Mouse (Mus musculus) spleen, adult 12 weeks (tissue): ENCODE data around the gene Cdca4.

Source experiments
- DNase-seq: peaks from one replicate; pipeline ENCODE4 v3.0.0; 2022; ENCODE audit warnings: low spot score

Gene Cdca4

DNA sequence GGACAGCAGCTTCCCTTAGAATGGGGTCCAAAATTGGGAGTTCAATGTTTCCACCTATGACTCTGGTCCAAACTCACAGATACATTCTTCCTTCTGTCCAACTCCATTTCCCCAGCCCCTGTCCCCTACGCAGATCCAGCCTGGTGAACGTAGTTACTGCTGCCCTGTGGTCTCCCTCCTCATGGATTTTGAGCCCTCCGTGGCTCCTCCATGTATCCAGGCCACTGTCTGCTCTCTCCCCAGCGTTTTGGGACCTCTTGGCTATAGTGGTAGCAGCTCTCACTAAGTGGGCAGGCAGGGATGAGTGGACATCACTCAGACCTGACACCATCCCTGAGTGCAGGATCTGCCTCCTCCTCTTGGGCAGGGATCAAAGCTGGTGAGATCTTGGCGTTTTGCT lies 30.5 kb downstream of the Cdca4 start:
- no peak for DNase-seq

DNA sequence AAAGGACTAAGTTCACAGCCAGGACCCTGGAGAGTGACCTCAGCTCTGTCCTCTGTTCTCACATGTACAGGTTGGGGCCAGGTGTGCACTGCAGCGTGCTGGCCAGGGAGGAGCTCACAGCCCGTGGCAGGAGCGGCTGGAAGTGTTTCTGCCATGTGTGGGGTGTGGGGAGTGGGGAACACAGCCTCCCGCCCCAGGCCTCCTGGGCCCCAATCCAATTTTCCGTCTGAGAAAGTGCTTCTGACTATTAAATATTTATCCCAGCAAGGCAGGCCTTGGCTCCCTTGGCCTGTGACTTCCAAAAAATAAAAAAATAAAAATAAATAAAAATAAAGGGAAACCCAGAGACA lies 30.9 kb downstream of the Cdca4 start:
- DNase-seq: no peak

DNA sequence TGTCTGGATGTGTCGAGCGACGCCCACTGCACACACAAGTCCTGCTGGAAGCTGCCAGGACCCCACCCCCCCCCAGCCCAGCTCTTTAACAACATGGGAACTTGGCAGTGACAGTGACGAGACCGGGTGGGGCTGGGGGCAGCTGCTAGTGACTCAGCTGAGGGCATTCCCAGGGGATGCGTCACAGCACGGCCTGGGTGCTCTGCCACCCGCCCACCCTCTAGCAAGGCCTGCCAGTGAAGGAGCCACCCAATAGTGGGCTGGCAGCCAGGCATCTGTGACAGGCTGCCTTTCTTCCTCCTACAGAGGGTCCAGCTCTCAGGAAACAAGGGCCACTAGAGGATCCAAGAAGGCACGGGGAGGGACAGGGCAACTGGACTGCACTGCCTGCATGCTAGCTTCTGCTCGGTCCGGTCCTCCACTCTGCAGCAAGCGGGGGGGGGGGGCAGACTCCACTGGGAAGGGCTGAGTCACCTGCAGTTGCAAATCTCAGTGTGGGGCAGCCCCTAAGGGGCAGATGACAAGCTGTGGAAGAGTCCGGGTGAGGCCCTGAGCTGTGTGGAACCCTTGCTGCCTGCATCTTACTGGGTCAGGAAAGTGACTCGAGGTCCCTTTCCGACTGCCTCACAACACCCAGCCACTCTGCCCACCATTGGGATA lies 31.4 kb downstream of the Cdca4 start:
- DNase-seq: no peak

DNA sequence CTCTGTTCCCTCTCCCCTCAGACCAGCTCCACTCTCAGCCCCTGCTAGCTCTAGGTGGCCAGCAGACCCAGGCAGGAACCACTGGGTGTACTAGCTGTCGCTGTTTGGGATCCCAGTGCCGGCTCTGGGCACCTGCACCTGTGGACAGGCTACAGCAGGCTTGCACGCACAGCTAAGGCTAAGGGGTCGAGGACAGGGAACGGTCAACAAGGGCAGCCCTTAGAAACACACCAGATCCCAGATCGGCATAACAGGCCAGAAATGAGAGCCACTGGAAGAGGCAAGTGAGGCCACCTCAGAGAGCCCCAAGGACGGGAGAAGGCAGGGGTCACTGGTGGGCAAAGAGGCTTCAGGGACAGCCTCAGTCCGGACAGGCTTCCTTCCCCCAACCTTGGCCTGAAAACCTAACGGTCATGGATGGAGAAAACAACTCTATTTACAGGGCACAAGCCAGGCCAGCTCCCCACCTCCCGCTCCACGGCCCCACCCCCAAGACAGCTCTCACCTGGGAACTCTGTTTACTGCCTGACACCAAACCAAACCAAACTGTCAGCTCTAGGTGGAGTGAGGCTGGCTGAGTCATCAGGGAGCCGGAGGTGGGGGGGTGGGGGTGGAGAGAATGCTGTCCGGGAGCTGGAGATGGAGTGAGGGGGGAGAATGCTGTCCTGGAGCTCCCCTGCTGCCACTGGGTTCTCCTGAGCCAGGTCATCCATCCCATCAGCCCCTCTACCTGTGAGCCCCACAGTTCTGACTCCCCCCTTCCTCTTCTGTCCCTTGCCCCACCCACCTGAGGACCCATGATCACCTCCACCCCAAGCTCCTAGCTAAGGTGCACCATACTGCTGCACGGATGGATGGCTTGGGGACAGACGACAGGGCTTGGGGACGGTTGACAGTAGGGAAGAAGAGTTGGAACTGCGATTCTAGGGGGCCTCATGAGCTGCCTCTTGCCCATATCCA lies 32.4 kb downstream of the Cdca4 start:
- no peak for DNase-seq

DNA sequence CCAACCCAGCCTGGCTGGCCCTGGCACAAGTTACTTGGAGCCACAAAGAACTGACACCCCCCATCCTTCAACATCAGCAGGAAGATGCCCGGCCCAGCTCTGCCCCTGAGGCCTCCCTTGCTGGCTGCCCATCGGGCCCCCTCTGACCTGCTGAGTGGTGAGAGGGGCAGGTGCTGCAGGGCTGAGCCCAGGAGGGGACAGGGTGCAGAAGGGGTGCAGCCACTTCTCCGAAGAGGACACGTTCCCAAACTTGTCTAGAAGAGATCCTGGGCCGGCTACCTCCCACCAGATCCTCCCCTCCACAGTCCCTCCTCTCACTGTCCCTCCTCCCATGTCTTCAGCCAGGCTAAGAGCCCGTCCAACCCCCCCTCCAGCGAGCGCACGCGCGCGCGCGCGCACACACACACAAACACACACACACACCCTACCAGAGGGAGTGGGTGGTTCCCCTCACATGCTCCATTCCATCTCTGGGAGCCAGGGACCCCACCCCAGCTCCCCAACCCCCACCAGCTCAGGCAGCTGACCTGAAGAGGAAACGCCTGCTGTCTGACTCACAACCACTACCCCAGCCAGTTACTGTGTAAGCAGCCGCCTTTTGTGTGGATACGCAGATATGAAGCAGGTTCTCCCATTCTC lies 33.6 kb downstream of the Cdca4 start:
- DNase-seq: no peak

DNA sequence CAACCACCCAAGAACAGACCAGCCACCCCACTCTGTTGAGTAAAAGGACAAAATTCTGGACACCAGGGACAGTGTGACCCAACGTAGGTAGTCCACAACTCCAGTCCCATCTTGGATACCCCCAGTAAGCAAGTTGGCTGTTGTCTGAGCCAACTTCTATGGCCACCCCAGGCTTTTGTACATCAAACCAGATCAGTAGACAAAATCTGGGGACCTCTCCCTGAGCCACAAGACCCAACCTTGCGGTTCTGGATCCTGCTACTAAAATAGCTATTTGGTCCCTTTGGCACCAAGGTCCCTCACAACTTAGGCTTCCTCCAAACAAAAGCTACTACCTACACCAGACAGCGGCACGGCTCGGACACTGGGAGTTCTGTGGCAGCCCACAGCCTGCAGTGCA lies 34.2 kb downstream of the Cdca4 start:
- DNase-seq: no peak

DNA sequence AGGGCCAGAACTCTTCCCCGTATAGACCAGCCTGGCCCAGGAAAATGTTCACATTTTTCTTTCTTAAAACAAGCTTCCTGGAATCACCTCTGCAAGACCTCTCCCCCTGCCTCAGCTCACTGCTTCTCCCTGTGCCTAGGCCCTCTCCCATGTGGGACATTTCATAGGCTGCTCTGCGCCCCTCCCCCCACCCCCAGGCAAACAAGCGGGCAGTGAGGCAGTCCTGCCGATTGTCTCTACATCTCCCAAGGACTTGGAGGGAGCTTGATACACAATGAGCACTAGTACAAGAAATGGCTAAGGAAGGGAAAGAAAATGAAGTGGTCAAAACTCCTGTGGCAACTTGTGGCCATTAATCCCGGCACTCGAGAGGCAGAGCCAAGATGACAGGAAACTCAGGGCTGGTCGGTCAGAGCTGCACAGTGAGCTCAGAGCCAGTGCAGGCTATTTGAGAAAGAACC lies 34.8 kb downstream of the Cdca4 start:
- DNase-seq: no peak

DNA sequence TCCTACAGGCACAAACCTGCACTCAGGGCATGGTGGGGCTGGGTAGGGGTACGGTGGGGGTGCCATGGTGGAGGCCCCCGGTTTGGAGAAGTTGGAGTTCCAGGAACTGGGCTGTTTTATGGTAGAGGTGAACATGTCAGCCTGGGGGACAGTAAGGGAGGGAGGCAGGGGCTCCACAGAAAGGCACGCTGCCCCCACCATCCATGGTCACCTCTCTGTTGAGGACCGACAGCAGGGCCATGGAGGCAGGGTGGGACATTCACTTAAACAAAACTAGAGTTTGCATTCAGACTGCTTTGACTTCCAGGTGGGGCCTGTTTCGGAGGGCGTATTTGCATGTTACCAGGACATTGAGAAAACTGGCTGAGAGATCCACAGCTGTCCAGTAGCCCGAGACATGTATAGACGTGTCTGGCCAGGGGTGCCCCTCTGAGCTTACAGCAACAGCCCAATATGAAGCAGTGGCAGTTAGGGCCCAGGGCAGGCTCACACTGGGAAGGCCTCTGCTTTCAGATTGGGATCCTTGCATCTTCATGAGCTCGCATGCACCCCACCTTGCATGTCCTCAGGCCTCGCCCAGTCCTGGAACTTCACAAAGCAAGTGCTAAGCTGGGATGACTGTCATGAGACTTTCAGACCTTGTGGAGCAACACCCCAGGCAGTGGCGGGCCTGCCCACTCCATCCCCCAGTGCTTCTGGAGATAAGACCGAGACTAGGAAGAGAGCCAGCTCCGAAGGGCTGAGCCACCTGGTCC lies 35.4 kb downstream of the Cdca4 start:
- DNase-seq: no peak

DNA sequence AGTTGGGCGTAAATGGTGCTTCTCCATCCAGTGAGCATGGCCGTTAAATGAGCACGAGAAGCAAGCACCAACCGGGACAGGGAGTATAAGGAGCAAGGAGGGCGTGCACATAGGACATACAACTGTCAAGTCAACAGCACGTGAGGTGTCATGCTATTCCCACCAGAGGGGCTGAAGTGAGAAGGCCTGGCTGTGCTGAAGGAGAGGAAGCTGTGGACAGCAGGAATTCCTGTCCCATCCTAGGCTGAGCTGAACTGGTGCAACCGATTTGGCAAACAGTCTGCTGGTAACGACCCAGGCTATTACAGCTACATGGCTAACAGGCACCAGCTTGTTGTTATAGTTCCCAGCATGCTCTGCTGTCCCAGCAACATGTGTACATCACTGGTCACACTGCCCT lies 38.2 kb downstream of the Cdca4 start:
- no peak for DNase-seq

DNA sequence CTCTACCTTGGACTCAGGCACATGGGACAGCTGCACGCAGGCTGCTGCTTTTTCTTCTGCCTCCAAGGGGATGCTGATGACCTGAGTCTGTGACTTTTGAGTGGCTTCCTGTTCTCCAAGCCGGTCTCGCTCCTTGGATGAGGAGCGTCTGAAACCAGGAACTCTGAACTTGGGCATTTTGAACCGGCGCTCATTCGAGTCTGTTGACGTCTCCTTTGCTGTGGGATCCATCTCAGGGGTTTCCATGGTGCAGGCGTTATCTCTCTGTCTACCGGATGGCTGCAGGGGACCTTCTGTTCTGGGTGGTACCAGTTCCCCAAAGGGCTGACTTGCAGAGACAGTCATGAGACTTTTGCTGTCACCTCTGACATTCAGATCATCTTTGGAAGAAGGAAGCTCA lies 54.7 kb downstream of the Cdca4 start:
- DNase-seq: no peak

DNA sequence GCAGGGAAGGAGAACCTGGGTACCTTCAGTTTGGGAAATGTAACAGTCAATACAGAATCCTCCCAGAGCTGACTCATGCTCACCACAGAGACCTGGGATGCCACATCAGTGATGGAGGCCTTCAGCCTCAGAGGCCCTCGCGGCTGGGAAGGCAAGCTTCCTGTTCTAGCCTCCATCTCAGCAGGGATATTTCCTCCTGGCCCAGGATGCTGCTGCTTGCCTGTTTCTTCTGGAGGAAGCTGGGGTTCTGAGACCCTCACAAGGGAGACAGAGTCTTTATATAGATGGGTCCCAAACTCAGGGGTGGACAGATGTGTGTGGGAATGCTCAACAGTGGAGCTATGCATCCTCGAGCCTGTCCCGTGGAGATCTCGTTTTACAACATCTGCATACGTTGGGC lies 55.2 kb downstream of the Cdca4 start:
- no peak for DNase-seq

DNA sequence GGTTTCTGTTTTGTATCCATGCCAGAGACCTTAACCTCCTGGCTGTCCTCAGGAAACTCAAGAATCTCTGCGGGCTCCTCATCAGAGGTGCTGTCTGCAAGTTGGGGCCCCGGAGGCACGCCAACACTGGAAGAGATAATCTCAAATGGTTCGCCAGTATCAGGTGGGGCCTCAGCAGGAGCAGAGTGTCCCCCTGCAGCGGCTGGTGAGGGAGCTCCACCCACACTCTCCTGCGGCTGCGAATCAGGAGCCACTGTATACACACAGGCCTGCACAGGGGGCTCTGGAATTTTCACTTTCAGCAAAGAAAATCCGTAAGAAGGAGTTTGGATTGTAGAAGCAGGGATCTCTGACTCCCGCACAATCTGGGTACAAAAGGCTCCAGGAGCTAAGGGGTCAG lies 55.9 kb downstream of the Cdca4 start:
- DNase-seq: no peak

DNA sequence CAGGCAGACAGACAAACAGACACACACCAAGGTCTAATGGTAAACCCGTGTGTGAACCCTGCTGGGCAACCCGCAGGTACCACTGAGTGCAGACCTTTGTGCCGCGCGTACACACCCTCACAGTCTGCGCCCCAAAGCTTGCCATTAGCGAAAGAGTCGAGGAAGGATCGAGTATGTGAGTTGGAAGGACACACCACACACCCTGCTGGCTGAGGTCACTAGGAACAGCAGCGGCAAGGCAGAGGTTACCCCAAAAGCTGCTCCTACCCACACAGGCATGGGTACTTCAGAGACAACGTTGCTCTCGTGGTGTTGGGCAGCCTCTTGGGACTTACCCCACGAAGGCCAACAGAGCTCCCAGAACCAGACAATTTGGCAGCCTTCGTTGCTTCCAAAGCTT lies 56.9 kb downstream of the Cdca4 start:
- no peak for DNase-seq

DNA sequence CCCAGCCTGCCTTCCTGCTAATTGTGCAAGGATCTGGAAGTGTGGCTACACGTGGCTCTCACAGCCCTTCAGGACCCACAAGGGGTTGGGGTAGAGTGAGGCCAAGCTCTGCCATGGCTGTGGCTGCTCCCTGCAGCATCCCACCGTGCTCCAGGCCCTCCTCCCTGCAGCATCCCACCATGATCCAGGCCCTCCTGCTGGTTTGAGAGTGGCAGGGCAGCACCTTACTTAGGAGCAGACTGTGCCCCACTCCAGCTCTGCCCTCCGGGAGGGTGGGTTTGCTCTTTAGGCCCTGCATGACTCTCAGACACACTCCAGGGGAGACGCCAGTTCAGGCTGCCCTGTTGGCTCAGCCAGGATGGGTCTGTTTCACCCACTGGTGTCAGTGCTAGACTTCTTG lies 58.8 kb downstream of the Cdca4 start:
- no peak for DNase-seq
